Mouse (Mus musculus) frontal cortex, postnatal 25 days (tissue): ENCODE data around the gene Tbc1d25.

Source experiments
- DNase-seq, 2 experiments: peaks; one replicate each; pipeline ENCODE4 v3.0.0; 2022; ENCODE audit warnings: low spot score in 2 of 2

The Tbc1d25 gene

GRCm38 (mm10) chrX:8179646-8180045 lies 3.7 kb upstream of the Tbc1d25 start:
- no peak for DNase-seq

- no peak for DNase-seq
These were observed 2.9 kb upstream of the Tbc1d25 start for GRCm38 (mm10) chrX:8178871-8179270.

GRCm38 (mm10) chrX:8175169-8175503 lies 845 bp downstream of the Tbc1d25 start:
- no peak for DNase-seq

DNA sequence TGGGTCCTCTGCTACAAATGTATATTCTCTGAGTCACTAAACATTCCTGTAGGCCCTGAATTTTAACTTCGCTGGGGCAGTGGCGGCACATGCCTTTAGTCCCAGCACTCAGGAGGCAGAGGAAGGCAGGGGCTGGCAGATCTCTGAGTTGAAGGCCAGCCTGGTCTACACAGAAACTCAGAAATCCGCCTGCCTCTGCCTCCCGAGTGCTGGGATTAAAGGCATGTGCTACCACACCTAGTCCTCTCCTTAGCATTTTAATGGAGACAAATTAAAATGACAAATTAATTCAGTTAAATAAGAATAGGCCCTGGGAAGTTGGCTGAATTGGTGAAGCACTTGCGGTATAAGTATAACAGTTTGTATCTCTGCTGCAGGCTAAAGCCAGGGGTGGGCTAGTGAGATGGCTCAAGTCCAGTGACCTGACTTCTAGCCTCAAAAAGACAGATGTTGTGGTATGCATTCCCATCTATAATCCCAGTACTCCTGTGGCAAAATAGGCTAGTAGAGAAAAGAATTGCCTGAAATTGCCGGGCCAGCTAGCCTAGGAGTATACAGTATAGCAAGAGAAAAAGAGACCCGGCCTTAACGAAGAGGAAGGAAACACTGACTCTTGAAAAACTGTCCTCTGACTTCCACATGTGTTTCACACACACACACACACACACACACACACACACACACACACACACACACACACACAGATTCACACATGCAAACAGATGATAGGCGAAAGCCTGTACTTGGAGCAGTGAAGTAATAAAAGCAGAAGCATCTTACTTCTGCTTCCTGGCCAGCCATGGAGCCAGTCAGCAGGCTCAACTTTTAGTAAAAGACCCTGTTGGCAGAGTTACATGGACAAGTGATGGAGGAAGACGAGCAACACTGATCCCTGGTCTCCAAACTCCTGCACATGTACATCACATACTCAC lies 8.0 kb downstream of the Tbc1d25 start:
- no peak for DNase-seq

GRCm38 (mm10) chrX:8164471-8164870 lies 11.5 kb downstream of the Tbc1d25 start:
- no peak for DNase-seq

DNA sequence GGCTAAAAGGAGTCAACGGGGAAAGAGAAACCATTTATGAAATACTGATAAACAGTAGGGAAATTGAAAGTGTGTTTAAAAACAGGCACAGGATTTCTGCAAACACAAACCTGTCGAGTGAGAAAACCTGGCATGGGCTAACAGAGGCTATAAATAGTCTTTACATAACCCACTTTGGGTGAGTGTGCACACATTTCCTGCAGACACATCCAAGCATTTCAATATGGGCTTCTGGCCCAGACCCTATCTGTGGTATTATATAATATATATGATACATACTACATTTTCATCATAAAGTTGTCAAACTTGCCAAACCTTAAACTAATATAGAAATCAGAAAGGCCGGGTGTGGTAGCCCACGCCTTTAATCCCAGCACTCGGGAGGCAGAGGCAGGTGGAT lies 12.9 kb downstream of the Tbc1d25 start:
- no peak for DNase-seq

GRCm38 (mm10) chrX:8145153-8145991 lies 30.6 kb downstream of the Tbc1d25 start, which contains the start of gene Rbm3:
TSS of gene Rbm3 (minus strand) at chrX:8145880.
- DNase-seq = peak; percentile 61 to 66

DNA sequence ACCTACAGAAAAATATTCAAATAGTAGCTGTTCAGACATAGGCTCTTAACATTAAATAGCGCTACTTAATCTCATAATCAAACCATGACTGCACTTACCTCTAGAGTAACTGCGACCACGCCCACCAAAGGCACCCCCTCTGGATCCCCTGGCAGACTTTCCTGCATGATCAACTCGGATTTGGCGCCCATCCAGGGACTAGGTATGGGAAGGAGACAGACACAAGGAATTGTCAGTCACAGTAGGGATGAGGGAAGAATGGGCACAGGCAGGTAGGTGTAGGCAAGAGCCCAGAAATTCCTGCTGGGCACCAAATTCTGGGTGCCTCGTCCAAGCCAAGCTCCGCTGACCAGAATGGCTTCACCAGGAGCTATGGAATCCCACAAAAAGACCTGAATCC lies 32.2 kb downstream of the Tbc1d25 start:
- DNase-seq = no peak

GRCm38 (mm10) chrX:8142948-8143347 lies 33.0 kb downstream of the Tbc1d25 start:
- no peak for DNase-seq

DNA sequence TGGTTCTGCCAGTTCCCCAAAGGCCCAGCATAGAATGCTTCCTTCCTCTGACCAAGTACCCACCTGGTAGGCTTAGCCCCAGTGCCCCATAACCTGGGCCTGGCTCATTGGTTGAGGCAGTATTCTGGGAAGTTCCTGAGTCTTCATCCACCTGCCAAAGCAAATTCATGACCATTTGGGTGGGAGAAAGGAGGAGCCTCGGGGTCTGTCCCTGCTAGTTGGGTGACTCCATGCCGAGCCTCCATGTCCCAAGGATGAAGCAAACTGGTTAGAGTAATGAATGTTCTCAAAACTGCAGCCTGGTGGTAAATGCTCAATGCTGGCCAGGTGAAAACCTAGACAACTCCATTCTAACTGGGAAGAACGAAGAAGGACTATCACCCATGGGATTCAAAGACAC lies 34.9 kb downstream of the Tbc1d25 start:
- no peak for DNase-seq

GRCm38 (mm10) chrX:8140446-8140845 lies 35.5 kb downstream of the Tbc1d25 start:
- DNase-seq = no peak

- DNase-seq = no peak
These were observed 36.5 kb downstream of the Tbc1d25 start for GRCm38 (mm10) chrX:8139480-8139879.

DNA sequence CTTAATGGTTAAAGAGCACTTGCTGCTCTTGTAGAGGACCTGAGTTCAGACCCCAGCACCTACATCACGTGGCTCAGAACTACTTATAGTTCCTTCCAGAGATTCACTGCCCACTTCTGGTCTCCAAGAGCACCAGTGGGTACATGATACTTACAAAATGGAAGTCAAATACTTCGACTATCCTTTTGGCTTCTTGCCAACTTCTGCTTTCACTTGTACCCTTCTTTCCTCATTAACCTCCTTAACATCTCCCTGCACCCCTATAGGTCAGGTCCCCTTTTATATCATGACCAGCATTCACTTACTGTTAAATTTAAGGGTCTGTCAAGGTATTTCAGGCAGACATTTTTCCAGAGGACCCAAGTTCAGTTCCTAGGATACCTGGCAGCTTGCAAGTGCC lies 40.1 kb downstream of the Tbc1d25 start:
- no peak for DNase-seq

DNA sequence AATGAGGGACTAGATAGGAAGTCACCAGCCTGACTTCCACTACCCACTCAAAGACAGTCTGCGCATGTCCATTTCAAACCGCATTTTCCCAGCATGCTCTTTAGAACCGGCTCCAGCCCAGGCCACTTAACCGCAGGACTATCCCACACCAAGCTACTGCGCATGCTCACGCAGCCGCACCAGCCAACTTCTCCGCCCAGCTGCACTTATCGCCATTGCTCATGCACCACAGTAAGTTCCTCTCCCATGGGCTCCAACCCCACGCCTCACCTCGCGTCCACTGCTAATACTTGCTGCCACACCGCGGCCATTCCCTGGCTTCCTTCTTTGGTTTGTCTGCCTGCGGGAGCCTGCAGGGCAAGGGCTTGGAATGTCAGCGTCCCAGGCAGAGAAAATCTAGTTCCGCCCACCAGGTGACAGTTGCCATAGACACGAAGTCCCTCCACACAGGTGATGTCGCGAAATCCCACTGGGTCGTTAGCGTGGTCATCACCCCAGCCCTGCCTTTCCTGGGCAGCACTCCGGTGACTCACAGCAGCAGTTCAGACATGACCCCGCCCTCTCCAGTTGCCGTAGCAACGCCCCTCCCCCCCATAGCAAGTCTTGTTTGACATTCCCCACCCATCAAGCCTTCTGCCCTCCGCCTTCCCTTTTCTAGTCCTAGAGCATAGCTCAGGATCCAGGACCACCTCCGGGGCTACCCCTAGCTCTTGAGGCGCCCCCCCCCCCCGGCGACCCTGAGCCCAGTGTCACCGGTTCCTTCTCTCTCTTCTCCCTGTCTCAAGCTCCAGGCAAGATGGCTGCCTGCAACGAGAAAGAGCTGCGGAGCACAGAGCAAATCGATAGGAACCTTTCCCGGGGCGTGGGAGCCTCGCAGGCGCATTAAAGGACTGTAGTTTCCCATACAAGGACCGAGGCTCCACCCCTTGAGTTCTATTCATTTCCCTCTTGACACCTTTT lies 43.7 kb downstream of the Tbc1d25 start, which contains the start of gene Wdr13:
Wdr13 (minus strand) TSS at position 876 of the 960 bp plus-strand sequence.
- DNase-seq = peak; percentile 74 to 80

DNA sequence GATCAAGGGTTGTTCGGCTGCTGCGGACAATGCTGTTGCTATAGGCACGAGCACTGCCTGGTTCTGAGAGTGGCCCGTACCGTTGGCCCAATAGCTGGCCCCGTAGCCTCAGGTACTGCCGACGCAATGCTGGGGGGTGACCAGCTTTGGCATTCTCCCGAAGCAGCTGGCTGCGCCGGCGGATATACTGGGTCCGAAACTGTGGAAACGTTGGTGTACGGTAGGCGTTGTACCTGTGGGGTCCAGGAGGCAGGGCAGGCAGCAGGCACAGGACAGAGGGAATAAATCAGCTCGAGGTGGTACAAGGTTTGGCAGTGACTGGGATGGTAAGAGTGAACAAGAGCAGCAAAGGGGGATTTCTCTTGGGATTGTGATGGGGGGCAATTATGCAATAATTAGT lies 44.6 kb downstream of the Tbc1d25 start:
- DNase-seq = no peak

GRCm38 (mm10) chrX:8125235-8125634 lies 50.7 kb downstream of the Tbc1d25 start:
- no peak for DNase-seq

- DNase-seq = no peak
These were observed 52.0 kb downstream of the Tbc1d25 start for GRCm38 (mm10) chrX:8123821-8124470.

GRCm38 (mm10) chrX:8117264-8117663 lies 58.7 kb downstream of the Tbc1d25 start:
- DNase-seq = no peak

GRCm38 (mm10) chrX:8115275-8115674 lies 60.7 kb downstream of the Tbc1d25 start:
- DNase-seq = no peak

DNA sequence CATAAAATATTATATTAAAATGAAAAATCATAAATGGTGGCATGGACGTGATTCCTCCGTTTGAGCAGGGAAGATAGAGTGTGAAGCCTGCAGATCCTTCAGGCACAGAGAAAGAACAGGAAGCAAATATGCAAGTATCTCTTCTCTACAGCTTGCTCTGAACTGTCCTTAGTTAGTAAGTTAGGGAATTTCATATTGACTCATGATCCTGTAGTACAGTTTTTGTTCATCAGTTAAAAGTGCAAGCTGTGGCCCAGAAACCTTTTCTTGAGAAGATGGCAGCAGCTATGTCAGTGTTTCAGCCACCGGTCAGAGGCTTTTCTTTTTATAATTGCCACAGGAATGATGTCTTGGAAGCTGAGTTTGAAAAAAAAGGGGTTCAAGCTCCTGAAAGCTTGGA lies 71.0 kb downstream of the Tbc1d25 start:
- no peak for DNase-seq
